Mouse (Mus musculus): ENCODE measurements around the gene Slco2a1. TPM values are rescaled to one million over a fixed set of nuclear protein-coding genes. Genes with fewer than 3 reads are reported as not detected.
A peak's percentile ranks its signal among the peaks of the same experiment; 100 is the strongest.

Gene Slco2a1
- polyA plus RNA-seq, 1 experiment from 2014 or later = 1.2 TPM

GRCm38 (mm10) chr9:102985939-102986338 lies 2.6 kb upstream of the Slco2a1 start:
- no peak overlapping the region for H3K4me3 ChIP-seq (replicated peaks)
- H3K9me3 ChIP-seq = no peaks in the 10 kb centered on the region
- H3K4me2 ChIP-seq = no peak overlapping the region
- ATAC-seq (ENCODE audit: insufficient number of reproducible peaks, insufficient read depth, low FRiP score, low TSS enrichment, low read depth) = no peak
- H3K4me1 ChIP-seq (replicated peaks) = 0 out of 2 replicates have a peak, but pooled peaks cover under 1% of the 10 kb centered on the region
- H3K9ac ChIP-seq (replicated peaks) = no peak overlapping the region
- H3K27ac ChIP-seq = no peak overlapping the region
- H3K27me3 ChIP-seq = 0 out of 2 replicates have a peak, but pooled peaks cover 4% of the 10 kb centered on the region
- no peaks in the 10 kb centered on the region for H3K36me3 ChIP-seq
- 23% methylated on average over 4 of the region's 4 CpGs for WGBS

- H3K4me1 ChIP-seq (replicated peaks) = peaks cover 11% of the 10 kb centered on the region
- H3K4me3 ChIP-seq (replicated peaks) = no peak overlapping the region
- WGBS = 50% methylated on average over 6 of the region's 6 CpGs
- no peak overlapping the region for H3K9ac ChIP-seq (replicated peaks)
- no peak overlapping the region for H3K27ac ChIP-seq
- no peak overlapping the region for H3K4me2 ChIP-seq
- 0 out of 2 replicates have a peak, but pooled peaks cover 4% of the 10 kb centered on the region for H3K27me3 ChIP-seq
- no peak for ATAC-seq (ENCODE audit: insufficient number of reproducible peaks, insufficient read depth, low FRiP score, low TSS enrichment, low read depth)
- no peaks in the 10 kb centered on the region for H3K36me3 ChIP-seq
- no peaks in the 10 kb centered on the region for H3K9me3 ChIP-seq
Measured at GRCm38 (mm10) chr9:102990306-102991133, 2.0 kb downstream of the Slco2a1 start.

GRCm38 (mm10) chr9:102991134-102991406 lies 2.6 kb downstream of the Slco2a1 start:
- H3K27me3 ChIP-seq = 0 out of 2 replicates have a peak, but pooled peaks cover 4% of the 10 kb centered on the region
- 75% methylated on average over 4 of the region's 4 CpGs for WGBS
- peaks cover 11% of the 10 kb centered on the region for H3K4me1 ChIP-seq (replicated peaks)
- no peak overlapping the region for H3K4me3 ChIP-seq (replicated peaks)
- no peak for ATAC-seq (ENCODE audit: insufficient number of reproducible peaks, insufficient read depth, low FRiP score, low TSS enrichment, low read depth)
- H3K36me3 ChIP-seq = no peaks in the 10 kb centered on the region
- H3K9ac ChIP-seq (replicated peaks) = no peak overlapping the region
- no peaks in the 10 kb centered on the region for H3K9me3 ChIP-seq
- H3K4me2 ChIP-seq = no peak overlapping the region
- no peak overlapping the region for H3K27ac ChIP-seq

- Histone ChIP-seq H3K27ac (peak overlapping the region; percentile 26; the same call in 1 of the 2 replicates), H3K4me1 (replicated peaks) (peaks cover 11% of the 10 kb centered on the region), H3K9ac (replicated peaks) (no peak overlapping the region), H3K36me3 (no peaks in the 10 kb centered on the region), H3K4me3 (replicated peaks) (no peak overlapping the region), H3K9me3 (no peaks in the 10 kb centered on the region), H3K4me2 (no peak overlapping the region), H3K27me3 (0 out of 2 replicates have a peak, but pooled peaks cover 4% of the 10 kb centered on the region)
- WGBS = 43% methylated on average over 6 of the region's 6 CpGs
- no peak for ATAC-seq (ENCODE audit: insufficient number of reproducible peaks, insufficient read depth, low FRiP score, low TSS enrichment, low read depth)
Measured at GRCm38 (mm10) chr9:102992877-102993276, 4.4 kb downstream of the Slco2a1 start.

GRCm38 (mm10) chr9:102993764-102994163 lies 5.3 kb downstream of the Slco2a1 start:
- peaks cover 11% of the 10 kb centered on the region for H3K4me1 ChIP-seq (replicated peaks)
- no peak overlapping the region for H3K4me2 ChIP-seq
- whole genome bisulfite sequencing = 72% methylated on average over 5 of the region's 5 CpGs
- no peak overlapping the region for H3K9ac ChIP-seq (replicated peaks)
- H3K4me3 ChIP-seq (replicated peaks) = no peak overlapping the region
- H3K27ac ChIP-seq = no peak overlapping the region
- ATAC-seq (ENCODE audit: insufficient number of reproducible peaks, insufficient read depth, low FRiP score, low TSS enrichment, low read depth) = no peak
- H3K27me3 ChIP-seq = 0 out of 2 replicates have a peak, but pooled peaks cover 4% of the 10 kb centered on the region
- H3K9me3 ChIP-seq = no peaks in the 10 kb centered on the region
- H3K36me3 ChIP-seq = no peaks in the 10 kb centered on the region

- no peaks in the 10 kb centered on the region for H3K36me3 ChIP-seq
- no peak overlapping the region for H3K9ac ChIP-seq (replicated peaks)
- no peak overlapping the region for H3K4me2 ChIP-seq
- peaks cover 5% of the 10 kb centered on the region; the same call in 1 of the 2 replicates for H3K27me3 ChIP-seq
- no peak overlapping the region for H3K27ac ChIP-seq
- H3K4me3 ChIP-seq (replicated peaks) = no peak overlapping the region
- no peak for ATAC-seq (ENCODE audit: insufficient number of reproducible peaks, insufficient read depth, low FRiP score, low TSS enrichment, low read depth)
- WGBS = 88% methylated on average over 12 of the region's 12 CpGs
- H3K9me3 ChIP-seq = no peaks in the 10 kb centered on the region
- peaks cover 9% of the 10 kb centered on the region for H3K4me1 ChIP-seq (replicated peaks)
Measured at GRCm38 (mm10) chr9:102995800-102996635, 7.5 kb downstream of the Slco2a1 start.

GRCm38 (mm10) chr9:103000384-103000783 lies 11.9 kb downstream of the Slco2a1 start:
- ATAC-seq (ENCODE audit: insufficient number of reproducible peaks, insufficient read depth, low FRiP score, low TSS enrichment, low read depth) = no peak
- no peak overlapping the region for H3K4me2 ChIP-seq
- no peaks in the 10 kb centered on the region for H3K4me1 ChIP-seq (replicated peaks)
- no peak overlapping the region for H3K27ac ChIP-seq
- no peaks in the 10 kb centered on the region for H3K36me3 ChIP-seq
- no peak overlapping the region for H3K4me3 ChIP-seq (replicated peaks)
- H3K27me3 ChIP-seq = peaks cover 5% of the 10 kb centered on the region; the same call in 1 of the 2 replicates
- 80% methylated on average over 7 of the region's 7 CpGs for WGBS
- no peaks in the 10 kb centered on the region for H3K9me3 ChIP-seq
- H3K9ac ChIP-seq (replicated peaks) = no peak overlapping the region

GRCm38 (mm10) chr9:103004343-103004742 lies 15.8 kb downstream of the Slco2a1 start:
- no peak for ATAC-seq (ENCODE audit: insufficient number of reproducible peaks, insufficient read depth, low FRiP score, low TSS enrichment, low read depth)
- 84% methylated on average over 6 of the region's 6 CpGs for WGBS
- H3K27me3 ChIP-seq = peaks cover 32% of the 10 kb centered on the region
- no peak overlapping the region for H3K4me3 ChIP-seq (replicated peaks)
- H3K4me1 ChIP-seq (replicated peaks) = peaks cover 21% of the 10 kb centered on the region
- no peaks in the 10 kb centered on the region for H3K9me3 ChIP-seq
- H3K9ac ChIP-seq (replicated peaks) = no peak overlapping the region
- H3K4me2 ChIP-seq = no peak overlapping the region
- no peaks in the 10 kb centered on the region for H3K36me3 ChIP-seq
- H3K27ac ChIP-seq = no peak overlapping the region

- Histone ChIP-seq H3K4me1 (replicated peaks) (peaks cover 24% of the 10 kb centered on the region), H3K27ac (no peak overlapping the region), H3K9ac (replicated peaks) (peak overlapping the region; percentile 68), H3K4me2 (peak overlapping the region; percentile 97), H3K9me3 (no peaks in the 10 kb centered on the region), H3K27me3 (peaks cover 35% of the 10 kb centered on the region), H3K36me3 (no peaks in the 10 kb centered on the region), H3K4me3 (replicated peaks) (peak overlapping the region; percentile 49)
- 3% methylated on average over 15 of the region's 15 CpGs for WGBS
- peak; percentile 49; the same call in 1 of the 2 replicates for ATAC-seq (ENCODE audit: insufficient number of reproducible peaks, insufficient read depth, low FRiP score, low TSS enrichment, low read depth)
Measured at GRCm38 (mm10) chr9:103007699-103008078, 19.2 kb downstream of the Slco2a1 start.

- 1% methylated on average over 46 of the region's 50 CpGs for WGBS
- H3K9ac ChIP-seq (replicated peaks) = peak overlapping the region; percentile 68
- no peaks in the 10 kb centered on the region for H3K9me3 ChIP-seq
- H3K36me3 ChIP-seq = no peaks in the 10 kb centered on the region
- peaks cover 25% of the 10 kb centered on the region for H3K4me1 ChIP-seq (replicated peaks)
- H3K27ac ChIP-seq = no peak overlapping the region
- H3K4me3 ChIP-seq (replicated peaks) = peak overlapping the region; percentile 49
- ATAC-seq (ENCODE audit: insufficient number of reproducible peaks, insufficient read depth, low FRiP score, low TSS enrichment, low read depth) = peak; percentile 45
- peak overlapping the region; percentile 97 for H3K4me2 ChIP-seq
- peaks cover 35% of the 10 kb centered on the region for H3K27me3 ChIP-seq
Measured at GRCm38 (mm10) chr9:103008079-103008855, 19.8 kb downstream of the Slco2a1 start.

- Histone ChIP-seq H3K9ac (replicated peaks) (no peak overlapping the region), H3K27me3 (peaks cover 35% of the 10 kb centered on the region), H3K36me3 (no peaks in the 10 kb centered on the region), H3K9me3 (no peaks in the 10 kb centered on the region), H3K4me1 (replicated peaks) (peaks cover 27% of the 10 kb centered on the region), H3K27ac (no peak overlapping the region), H3K4me2 (no peak overlapping the region), H3K4me3 (replicated peaks) (no peak overlapping the region)
- 80% methylated on average over 3 of the region's 3 CpGs for WGBS
- no peak for ATAC-seq (ENCODE audit: insufficient number of reproducible peaks, insufficient read depth, low FRiP score, low TSS enrichment, low read depth)
Measured at GRCm38 (mm10) chr9:103010161-103010560, 21.6 kb downstream of the Slco2a1 start.
